Mouse (Mus musculus) C3H10T1/2 (cell line): ENCODE measurements around the gene 2810021J22Rik. TPM values are rescaled to one million over a fixed set of nuclear protein-coding genes. Genes with fewer than 3 reads are reported as not detected.

Experiments
- polyA plus RNA-seq, 2 experiments: library from polyadenylated mRNA; unstranded; fragments of >200 nt; fragmentation: generic; extraction: Trizol; gene quantifications; one replicate each; pipeline ENCODE4 v1.2.1; 2012; ENCODE audit warnings: missing spikeins in 2 of 2

The 2810021J22Rik gene
- 1 to 10 TPM in 1 of 2 experiments, under 1 TPM in 1; 0.29 to 1.5 TPM for polyA plus RNA-seq

DNA sequence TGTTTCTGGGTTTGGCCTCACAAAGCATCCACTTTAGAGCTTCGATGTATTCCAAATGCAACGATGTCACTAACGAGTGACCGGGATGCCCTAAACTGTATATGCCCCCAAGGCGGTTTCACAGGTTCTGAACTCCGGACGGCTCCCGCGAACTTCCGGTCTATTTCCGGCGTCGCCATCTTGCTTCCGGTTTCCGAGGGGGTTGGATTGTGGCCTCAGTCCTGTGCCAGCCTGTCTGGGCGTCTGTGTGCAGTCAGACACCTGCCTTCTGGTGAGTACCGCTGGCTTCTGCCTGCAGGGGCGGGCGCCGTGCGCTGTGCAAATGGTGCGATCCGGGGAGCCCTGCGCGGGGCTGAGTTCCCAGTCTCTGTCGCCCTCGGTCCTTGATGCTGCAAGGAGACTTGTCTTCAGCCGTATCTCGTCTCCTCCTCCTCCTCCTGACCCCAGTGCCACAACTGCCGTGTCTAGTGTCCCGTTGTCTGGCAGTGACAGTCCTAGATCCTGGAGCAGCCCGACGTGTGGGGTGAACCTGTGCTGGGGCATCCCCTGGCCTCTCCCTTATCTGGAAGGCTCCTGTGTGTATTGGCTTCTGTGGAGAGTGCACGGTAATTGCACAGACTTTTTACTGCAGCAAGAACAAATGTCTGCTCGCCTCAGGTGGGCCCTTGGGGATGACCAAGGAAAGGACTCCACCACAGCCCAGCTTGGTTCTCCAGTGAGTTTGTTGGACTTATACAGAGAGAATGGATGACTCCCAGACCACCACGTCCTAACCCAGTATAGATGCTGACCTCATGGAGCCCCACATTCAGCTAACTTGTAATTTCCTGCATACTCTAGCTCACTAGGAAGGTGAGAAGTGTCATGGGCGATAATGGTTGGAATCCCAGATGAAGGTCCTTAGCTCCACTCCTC, at the start of gene 2810021J22Rik:
Gene 2810021J22Rik (plus strand): TSS at position 178 of the 915 bp plus-strand sequence.

DNA sequence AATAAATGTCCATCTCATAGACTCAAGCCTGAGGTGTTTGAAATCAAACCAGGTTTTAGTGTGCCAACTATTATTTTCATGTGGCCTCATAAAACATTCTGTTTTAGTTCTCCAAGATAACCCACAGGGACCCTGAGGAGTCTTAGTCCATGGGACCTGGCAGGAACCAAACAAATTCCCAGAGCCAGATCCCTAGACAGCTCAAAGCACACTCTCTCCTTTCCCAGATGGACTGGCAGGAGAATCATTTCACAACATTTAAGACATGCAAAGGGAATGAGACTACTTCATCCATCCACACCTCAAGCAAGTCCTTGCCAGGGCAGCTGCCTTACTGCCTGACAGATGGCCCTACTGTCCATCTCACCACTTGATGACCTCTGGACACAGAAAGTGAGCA, 38.1 kb upstream of the 2810021J22Rik start, which contains the start of gene Olfr312:
Gene Olfr312 (plus strand): TSS at position 301 of the 400 bp plus-strand sequence.

DNA sequence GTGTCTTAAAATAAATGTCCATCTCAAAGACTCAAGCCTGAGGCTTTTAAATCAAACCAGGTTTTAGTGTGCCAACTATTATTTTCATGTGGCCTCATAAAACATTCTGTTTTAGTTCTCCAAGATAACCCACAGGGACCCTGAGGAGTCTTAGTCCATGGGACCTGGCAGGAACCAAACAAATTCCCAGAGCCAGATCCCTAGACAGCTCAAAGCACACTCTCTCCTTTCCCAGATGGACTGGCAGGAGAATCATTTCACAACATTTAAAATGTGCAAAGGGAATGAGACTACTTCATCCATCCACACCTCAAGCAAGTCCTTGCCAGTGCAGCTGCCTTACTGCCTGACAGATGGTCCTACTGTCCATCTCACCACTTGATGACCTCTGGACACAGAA, 28.1 kb upstream of the 2810021J22Rik start, which contains the start of gene Olfr311:
Gene Olfr311 (plus strand): TSS at position 301 of the 400 bp plus-strand sequence.

DNA sequence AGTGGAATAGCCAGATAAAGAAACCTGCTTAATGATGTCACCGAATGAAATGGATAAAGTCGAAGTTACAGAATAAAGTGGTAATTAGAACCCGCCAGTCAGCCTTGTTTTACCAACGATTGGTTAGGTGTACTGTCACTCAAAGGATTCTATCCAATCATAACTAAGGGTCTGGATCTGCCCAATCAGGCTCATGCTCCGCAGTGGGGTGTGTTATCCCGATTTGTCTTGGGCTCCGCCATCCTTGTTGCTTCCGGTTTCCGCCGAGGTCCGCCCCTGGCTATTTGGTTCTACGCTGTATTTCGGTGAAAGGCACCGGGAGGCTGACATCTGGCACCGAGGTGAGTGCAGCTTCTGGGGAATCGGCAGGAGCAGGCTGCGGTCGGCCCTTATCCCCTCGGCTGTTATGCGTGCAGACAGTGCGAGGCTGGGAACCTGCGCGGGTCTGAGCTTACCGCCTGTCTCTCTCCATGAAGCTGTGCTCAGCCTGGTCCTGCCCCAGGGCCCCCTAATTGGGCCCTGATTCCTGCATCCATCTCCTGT, 20.0 kb upstream of the 2810021J22Rik start, which contains the start of gene Gm12258:
Gene Gm12258 (plus strand): TSS at position 240 of the 543 bp plus-strand sequence.

DNA sequence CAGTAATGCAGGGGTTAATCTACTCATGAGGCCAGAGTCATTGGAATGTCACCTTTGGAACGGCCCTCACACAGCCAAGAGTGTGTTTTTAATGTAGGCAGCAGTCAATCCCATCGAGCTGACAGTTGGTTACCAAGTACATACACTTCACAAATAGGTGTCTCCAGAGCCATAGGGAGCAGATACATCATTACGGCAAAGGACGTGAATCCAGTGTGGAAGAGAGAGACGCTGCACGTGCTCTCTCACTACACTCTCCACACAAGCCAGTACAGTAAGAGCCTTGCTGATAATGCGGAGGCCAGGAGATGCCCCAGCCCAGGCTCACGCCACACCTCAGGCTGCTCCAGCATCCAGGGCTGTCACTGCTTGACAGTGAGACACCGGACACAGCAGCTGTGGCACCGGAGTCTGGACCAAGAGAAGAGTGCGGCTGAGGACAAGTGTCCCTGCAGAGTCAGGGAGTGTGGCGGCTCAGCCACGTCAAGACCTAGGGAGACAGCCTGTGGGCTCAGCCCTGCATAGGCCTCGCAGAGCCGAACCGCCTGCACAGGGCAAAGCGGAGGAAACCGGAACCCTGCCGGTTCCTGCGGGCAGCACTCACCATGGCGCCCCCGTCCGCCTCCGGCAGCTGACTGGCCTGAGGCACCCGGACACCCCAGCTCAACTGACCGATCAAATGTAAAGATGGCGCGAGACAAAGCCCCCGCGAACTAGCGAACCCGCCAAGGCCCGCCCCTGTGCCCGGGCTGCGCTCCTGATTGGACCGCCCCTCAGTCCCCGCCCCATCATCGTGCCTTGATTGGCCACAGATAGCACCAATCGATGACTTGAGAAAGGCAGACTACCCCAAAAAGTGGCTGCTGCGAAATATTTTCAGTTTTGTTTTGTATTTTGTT, 36.7 kb downstream of the 2810021J22Rik start, which contains the start of gene Zfp39:
Gene Zfp39 (minus strand): TSS at position 715 of the 899 bp plus-strand sequence.

DNA sequence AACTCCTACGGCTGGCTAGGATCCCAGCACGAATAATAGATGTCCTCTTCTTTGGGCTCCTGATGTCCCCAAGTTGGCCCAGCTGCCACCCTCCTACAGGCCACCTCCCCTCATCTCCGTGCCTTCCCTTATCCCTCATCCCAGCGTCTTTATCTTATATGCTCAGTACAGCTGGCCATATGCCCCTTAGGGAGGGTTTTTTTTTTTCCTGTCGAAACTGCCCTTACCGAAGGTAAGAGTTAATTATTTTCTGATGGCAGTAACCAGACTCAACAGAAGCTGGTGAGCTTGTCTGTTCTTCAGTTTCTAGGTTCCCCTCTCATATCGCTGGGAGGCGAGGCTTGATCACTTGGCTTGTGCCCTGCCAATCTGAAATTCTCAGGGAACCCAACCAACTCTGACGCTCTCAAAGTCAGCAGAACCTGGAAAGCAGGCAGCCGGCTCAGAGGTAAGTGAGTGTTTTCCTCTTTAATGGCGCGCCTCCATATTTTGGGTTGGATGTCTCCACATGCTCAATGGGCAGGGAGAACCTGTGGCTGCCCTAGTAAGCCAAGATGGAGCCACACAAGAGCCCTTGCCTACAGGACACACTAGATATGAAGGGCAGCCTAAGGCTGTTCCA, 50.8 kb downstream of the 2810021J22Rik start, which contains the start of gene Btnl10:
Gene Btnl10 (plus strand): TSS at position 164 of the 622 bp plus-strand sequence.

Other genes with a start within 250 kb of the 2810021J22Rik start
- gene Olfr323, start 236.7 kb upstream of the 2810021J22Rik start, polyA plus RNA-seq: not detected
- not detected for gene Trim58, start 226.8 kb upstream of the 2810021J22Rik start, polyA plus RNA-seq
- not detected for gene Olfr322, start 208.4 kb upstream of the 2810021J22Rik start, polyA plus RNA-seq
- gene Olfr320, start 186.1 kb upstream of the 2810021J22Rik start, polyA plus RNA-seq: not detected
- not detected for gene Olfr319, start 168.1 kb upstream of the 2810021J22Rik start, polyA plus RNA-seq
- not detected for gene Olfr318, start 143.2 kb upstream of the 2810021J22Rik start, polyA plus RNA-seq
- not detected for gene Olfr317, start 128.0 kb upstream of the 2810021J22Rik start, polyA plus RNA-seq
- not detected for gene Olfr316, start 114.5 kb upstream of the 2810021J22Rik start, polyA plus RNA-seq
- gene Olfr315, start 94.0 kb upstream of the 2810021J22Rik start, polyA plus RNA-seq: not detected
- gene Olfr314, start 84.3 kb upstream of the 2810021J22Rik start, polyA plus RNA-seq: not detected
- gene Fam183b, start 65.3 kb upstream of the 2810021J22Rik start, polyA plus RNA-seq: not detected
- gene Olfr313, start 52.2 kb upstream of the 2810021J22Rik start, polyA plus RNA-seq: not detected
- gene Olfr312, start 38.0 kb upstream of the 2810021J22Rik start, polyA plus RNA-seq: not detected
- gene Olfr311, start 28.0 kb upstream of the 2810021J22Rik start, polyA plus RNA-seq: not detected
- 1 to 10 TPM in 1 of 2 experiments, under 1 TPM in 1; 0.11 to 2.9 TPM for gene Gm12258, start 20.1 kb upstream of the 2810021J22Rik start, polyA plus RNA-seq
- 1 to 10 TPM in 1 of 2 experiments, under 1 TPM in 1; 0.09 to 1.9 TPM for gene Zfp39, start 37.0 kb downstream of the 2810021J22Rik start, polyA plus RNA-seq
- not detected for gene Btnl10, start 50.7 kb downstream of the 2810021J22Rik start, polyA plus RNA-seq
- gene Rnf187, start 71.7 kb downstream of the 2810021J22Rik start, polyA plus RNA-seq: 100 to 1,000 TPM; 296 to 362 TPM
- under 1 TPM; 0.05 to 0.38 TPM for gene Hist3h2ba, start 81.7 kb downstream of the 2810021J22Rik start, polyA plus RNA-seq
- gene Hist3h2a, start 87.5 kb downstream of the 2810021J22Rik start, polyA plus RNA-seq: 10 to 100 TPM in 1 of 2 experiments, 1 to 10 TPM in 1; 3.7 to 31.0 TPM
- under 1 TPM; 0.05 to 0.61 TPM for gene Trim17, start 87.5 kb downstream of the 2810021J22Rik start, polyA plus RNA-seq
- 10 to 100 TPM in 1 of 2 experiments, 1 to 10 TPM in 1; 6.5 to 24.8 TPM for gene Trim11, start 110.9 kb downstream of the 2810021J22Rik start, polyA plus RNA-seq